Mouse (Mus musculus) thymus, postnatal 36 days (tissue): ENCODE results near the gene Syce3.

Source experiments
- DNase-seq, 2 experiments: peaks; one replicate each; pipeline ENCODE4 v3.0.0; 2022; ENCODE audit warnings: mixed read lengths in 2 of 2

Syce3 gene

DNA sequence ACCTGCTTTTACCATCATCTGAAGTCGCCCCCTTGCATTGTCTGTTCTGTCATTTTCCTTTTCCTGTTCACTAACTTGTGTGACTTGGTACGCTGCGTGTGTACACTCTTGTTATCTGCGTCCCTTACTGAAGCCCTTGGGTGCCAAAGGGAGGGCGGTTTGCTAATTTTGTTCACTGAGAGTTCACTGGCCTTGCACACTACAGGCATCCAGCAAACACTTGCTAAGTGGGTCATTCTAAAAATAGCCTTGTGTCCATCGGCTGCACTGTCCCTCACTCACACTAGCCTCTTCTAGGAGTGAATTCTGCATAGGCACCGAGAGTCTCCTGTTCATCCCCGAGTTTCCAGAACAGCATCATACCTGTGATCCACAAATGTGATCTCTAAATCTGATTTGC is 5.0 kb upstream of the Syce3 start:
- DNase-seq, result no peak

DNA sequence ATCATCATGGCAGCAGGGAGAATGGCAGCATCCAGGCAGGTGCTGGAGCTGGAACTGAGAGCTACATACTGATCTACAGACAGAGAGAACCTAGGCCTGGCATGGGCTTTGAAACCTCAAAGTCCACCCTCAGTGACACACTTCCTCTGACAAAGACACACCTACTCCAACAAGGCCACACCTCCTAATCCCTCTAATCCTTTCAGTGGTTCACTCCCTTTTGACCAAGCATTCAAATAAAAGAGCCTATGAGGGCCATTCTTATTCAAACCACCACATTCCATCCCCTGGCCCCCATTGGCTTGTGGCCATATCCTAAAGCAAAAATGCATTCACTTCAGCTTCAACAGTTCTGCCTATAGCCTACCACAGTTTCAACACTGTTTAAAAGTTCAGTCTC is 3.6 kb downstream of the Syce3 start:
- no peak for DNase-seq

DNA sequence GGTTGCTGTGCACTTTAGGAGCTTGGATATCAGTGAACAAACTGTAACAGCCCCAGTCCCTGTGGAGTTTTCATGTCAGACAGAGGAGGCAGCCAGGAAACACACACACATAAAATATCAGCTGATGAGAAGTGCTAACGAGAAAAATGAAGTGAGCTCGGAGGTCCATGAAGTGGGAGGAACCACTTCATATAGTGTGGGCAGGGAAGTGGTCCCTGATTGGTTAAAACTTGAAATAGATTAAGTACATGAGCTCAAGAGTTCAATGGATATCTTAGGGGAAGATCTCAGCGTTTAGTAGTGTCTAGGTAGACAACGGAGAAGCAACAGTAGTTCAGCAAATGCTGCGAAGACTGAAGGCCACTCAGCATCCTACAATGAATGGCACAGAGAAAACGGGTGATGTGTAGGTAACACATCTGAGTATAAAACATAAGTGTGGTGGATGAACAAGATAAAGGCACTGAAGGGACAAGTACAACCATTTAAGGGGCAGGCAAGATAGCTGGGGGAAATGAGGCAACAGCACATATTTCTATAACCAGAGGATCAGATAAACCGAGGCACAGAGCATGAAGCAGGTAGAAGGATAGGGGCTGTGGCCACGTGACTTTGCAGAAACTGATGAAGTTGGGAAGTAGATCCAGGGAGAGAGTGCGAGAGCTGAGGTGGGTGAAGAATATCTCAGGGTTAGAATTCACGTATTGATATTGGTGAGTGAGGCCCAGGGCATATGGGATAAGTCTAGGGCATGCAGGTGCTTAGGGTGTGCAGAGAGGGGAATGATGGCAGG is 5.3 kb downstream of the Syce3 start:
- no peak for DNase-seq

DNA sequence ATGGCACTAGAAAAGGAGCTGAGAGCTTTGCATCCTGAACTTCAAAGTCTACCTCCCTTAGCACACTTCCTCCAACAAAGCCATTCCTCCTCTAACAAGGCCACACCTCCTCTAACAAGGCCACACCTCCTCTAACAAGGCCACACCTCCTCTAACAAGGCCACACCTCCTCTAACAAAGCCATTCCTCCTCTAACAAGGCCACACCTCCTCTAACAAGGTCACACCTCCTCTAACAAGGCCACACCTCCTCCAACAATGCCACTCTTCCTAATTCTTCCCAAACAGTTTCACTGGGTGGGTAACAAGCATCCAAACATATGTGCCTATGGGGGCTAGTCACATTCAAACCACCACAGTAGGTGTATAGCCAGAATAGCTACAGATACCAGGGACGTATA is 7.8 kb downstream of the Syce3 start:
- DNase-seq, result no peak

DNA sequence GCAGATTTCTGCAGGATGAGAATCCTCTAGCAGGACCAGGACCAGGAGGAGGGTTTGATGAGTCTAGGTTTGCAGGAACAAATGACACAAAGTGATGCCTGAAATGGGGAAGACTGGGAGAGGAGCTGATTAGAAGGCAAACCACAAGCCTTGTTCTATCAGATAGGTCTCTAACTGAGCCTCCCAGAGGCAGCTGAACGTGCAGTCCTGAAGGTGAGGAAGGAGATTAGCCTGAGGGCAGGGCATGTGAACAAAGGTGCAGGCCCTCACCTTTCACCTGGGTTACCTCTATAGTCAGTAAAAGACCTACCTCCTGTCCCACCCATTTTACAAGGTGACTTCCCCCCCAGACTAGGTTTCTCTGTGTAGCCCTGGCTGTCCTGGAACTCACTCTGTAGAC is 10.6 kb downstream of the Syce3 start:
- no peak for DNase-seq

DNA sequence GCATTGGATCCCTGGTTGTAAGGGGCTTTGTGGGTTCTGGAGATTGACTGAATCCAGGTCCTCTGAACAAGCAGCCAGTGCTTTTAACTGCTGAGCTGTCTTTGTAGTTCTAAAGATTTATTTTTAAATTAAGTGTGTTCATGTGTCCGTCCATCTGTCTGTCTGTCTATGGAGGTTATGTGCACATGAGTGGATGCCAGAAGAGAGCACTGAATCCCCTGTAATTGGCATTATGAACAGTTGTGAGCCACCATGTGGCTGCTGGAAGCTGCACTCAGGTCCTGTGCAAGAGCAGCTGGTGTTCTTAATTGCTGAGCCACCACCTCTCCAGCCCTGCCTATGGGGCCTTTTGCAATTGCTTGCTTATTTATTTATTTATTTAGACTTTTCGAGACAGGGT is 12.2 kb downstream of the Syce3 start:
- no peak for DNase-seq

DNA sequence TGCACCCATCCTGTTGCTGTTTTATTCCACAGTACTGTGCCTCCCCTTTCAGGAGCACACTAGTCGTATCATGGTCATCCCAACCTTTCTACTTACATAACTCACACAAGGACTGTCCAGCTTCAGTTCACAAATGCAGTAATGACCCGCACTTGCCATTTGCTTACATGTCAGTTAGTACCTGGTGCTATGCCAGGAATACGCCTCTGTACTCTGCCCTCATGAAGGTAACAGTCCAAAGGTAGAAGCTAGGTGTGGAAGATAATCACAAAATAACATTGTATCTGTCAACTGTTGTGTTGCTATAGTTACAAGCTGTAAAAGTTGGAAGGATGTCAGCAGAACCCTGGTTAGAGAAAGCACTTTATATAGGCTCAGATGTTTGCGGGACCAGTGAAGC is 13.4 kb downstream of the Syce3 start:
- no peak for DNase-seq

DNA sequence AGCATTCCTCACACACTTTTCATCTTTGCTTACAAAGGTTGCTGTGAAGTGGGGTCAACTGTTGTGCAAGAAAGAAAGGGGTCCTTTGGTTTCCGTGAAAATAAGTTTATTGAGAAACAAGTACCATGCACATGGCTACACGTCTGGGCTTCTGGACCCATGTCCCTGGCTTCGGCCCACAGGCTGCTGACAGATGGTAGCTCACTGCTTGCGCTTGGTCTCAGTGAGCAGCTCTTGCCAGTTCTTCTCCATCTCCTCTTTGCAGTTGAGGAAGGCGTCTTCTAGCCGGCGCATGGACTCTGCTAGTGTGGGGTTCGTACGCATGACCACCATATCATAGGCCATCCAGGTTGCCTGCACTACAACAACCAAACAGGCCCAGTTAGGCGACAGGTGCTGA is 20.2 kb downstream of the Syce3 start:
- DNase-seq, result no peak

DNA sequence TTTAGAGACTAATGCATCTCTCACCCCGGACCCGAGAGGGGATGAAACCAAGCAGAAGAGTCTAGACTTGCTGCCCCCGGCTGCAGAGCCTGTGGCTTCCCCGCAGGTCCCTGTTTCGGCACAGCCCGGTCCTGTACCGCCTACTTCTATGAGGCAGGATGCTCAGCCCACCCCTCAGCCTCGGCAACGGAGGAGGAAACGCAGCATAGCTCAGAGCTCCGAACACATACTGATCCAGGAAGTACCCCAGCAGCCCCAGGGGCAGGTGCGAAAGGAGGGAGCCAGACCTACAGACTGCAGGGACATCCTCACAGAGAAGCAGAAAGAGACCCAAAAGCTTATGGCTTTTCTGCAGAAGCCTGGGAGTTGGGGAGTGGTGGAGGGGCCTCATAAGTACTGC is 23.2 kb downstream of the Syce3 start:
- DNase-seq, result peak; percentile 57 to 72

DNA sequence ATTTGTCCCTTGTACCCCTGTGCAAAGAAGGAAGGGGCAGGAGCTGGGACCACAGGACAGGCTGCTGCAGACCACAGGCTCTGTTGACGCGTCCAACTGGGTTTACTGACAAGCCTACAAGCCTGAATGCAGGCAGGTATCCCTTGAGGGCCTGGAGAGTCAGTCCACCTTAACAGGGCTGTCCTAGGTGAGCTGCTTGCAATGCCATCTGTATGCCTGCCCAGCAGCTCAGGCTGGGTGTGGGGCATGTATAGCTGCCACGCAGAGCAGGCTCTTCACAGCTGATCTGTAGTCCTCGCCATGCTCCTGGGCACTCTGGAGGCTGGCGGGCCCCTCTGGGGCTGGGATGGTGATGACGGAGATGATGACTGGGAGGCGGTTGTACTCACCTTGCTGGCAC is 25.7 kb downstream of the Syce3 start, which contains the start of gene Klhdc7b:
Gene Klhdc7b (plus strand): TSS at position 301 of the 400 bp plus-strand sequence.
- no peak for DNase-seq

DNA sequence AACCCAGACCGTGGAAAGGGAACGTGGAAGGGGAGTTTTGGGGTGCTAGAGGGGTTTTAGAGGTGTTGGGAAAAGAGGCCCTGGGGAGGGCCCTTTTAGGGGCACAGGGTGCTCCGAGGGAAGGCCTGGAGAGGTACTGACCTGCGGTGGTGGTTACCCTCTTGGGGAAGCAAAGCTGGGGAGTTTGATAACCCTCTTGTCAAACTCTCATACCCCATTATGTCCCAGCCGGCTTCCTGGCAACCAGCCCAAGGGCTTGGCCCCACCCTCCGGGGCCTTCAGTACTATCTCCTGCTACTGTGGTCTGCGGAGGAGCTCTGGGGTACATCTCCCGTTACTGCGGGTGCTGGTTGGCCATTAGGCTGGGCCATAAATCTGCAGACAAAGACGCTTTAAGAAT is 30.9 kb downstream of the Syce3 start:
- DNase-seq, result peak; percentile 49 to 58

DNA sequence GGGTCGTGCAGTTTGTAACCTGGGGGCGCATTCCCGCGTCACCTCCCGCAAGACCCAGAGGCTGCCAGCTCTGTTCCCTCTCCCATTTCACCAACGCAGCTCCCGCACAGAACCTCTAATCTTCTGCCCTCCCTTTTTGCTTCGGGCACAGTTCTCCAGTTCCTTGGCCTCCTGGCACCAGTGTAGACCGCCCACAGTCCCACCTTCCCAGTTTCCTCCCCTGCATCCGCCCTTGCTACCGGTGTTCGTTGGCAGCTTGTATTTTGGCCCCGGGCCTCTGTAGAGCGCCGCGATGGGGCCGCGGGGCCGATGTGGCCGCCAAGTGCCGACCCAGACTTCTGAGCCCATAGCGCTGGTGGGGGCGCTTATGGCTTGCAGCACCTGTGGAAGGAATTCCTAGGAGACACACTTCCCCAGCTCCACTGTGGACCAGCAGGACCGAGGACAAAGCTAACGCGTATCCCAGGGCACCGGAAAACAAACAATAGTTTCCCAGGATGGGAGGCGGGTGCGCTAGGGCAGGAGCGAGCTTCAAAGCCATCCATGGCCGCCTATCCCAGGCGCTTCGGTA is 31.4 kb downstream of the Syce3 start, which contains the start of gene Odf3b:
Gene Odf3b (minus strand): TSS at position 452 of the 571 bp plus-strand sequence.
- DNase-seq, result peak; percentile 55 to 62

DNA sequence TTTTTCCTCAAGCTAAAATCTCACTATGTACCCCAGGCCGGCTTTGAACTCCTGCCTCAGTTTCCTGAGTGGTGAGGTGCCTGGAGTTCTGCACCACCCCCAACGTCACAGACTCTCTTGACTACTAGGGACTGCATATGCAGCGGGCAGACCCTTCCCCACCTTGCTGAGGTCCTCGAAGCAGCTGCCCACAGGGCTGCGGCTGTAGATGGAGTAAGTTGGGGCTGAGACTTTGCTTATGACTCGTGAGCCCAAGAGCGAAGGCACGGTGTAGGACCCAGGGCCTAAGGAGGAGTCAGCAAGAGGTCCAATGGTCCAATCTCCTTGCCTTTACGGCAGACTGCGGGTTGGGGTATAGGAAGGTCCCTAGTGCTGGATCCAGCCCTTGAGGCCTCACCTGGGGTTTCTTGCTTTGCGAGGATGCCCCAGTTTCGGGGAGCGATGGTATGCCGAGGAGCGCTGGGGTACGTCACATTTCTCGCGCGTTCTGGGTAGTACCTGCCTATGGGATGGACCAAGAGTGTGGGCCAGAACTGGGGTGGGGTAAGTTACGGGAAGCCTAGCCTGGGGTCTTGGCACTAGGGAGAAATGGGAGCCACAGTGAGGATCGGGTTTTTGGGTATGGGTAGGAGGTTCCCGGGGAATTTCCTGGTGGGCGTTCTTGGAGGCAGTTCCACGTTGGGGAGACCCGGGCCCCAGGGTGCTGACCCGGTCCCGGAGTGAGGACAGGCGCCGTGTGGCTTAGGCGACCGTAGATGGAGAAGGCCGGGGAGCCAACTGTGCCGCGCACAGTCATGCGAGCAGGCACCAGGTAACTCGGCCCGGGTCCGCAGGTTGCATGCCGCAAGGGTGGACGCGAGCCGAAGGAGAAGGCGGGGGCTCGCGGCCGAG is 32.1 kb downstream of the Syce3 start:
- no peak for DNase-seq

DNA sequence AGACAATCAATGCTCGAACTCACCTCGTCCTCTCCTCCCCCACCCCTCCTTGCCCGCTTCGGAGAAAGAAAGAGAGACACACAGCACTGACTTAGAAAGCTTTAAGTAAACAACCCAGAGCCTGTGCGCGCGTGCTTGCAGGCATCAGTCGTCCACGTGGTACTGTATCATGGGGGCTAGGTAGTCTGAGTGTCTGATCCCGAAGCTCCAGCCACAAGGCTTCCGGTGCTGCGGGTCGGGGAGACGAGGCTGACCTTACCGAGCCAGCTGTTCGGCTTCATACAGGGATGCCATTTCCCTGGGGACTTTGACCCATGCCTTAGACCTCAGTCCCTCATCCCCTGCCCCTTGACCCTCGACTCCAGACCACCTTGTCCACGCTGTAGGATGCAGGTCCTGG is 32.9 kb downstream of the Syce3 start:
- DNase-seq, result peak in 1 of 2 experiments; percentile 12

DNA sequence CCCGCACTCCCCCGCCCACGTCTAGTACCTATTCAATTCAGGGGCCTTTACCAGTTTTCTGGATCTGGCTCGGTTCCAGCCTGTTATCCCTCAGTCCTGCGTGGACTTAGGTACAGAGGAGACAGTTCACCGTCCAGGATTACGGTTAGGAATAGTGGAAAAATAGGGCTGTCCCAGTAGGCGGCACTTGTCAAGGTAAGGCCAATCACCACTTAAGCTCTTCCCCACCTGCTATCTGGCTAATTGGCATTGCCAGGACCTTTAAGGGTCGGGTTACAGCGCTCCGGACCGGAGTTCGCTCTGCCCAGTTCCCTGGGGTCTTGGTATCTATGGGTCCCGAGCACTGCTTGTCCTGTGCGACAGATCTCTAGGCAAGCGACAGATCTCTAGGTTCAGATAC is 33.3 kb downstream of the Syce3 start, which contains the start of gene Tymp:
Gene Tymp (minus strand): TSS at position 83 of the 400 bp plus-strand sequence.
- no peak for DNase-seq

DNA sequence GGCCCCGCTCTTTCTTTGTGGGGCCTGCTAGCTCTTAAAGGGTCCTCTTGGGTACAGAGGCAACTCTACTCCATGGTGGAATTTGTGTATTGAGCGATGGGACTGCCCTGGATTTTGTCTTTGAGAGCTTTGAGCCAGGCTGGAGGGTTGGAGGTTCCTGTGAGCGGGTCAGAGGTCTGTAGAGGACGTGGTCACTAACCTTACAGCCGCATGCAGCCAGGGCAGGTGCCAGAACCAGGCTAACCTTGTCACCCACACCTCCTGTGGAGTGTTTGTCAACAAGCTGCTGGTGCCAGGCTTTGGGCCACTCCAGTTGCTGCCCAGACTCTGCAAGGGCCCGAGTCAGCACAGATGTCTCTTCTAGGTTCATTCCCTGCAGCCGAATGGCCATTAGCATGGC is 34.3 kb downstream of the Syce3 start:
- no peak for DNase-seq

DNA sequence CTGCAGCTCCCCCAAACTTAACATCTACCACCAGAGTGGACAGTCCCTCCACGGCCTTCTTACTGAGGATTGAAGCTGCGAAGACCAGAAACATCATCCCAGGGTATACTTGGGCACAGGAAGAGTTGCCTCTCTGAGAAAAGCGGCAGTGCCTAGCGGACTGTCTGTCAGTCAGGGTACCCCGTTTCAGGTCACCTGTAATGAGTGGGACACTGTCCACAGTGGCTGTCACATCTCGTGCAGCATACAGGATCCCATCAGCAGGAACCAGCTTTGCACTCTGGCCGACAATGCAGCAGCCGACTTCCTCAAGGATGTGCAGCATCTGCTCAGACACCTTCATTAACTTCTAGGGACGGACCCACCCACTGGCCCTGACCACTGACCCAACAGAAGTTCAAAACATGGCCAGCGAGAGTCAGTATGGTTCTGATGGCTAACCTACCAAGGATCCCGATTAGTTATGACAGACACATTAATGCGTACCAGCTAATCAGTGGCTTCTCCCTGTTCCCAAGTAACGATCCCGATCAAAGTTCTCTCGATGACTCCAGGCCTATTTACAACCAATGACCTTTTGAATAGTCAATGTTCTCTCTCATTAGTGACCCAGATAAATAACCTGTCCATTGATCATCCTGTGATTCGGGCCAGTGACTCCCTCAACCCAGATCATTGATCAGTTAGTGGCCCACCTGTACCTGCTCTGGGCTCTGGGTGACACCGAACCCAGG is 35.3 kb downstream of the Syce3 start:
- DNase-seq, result no peak

DNA sequence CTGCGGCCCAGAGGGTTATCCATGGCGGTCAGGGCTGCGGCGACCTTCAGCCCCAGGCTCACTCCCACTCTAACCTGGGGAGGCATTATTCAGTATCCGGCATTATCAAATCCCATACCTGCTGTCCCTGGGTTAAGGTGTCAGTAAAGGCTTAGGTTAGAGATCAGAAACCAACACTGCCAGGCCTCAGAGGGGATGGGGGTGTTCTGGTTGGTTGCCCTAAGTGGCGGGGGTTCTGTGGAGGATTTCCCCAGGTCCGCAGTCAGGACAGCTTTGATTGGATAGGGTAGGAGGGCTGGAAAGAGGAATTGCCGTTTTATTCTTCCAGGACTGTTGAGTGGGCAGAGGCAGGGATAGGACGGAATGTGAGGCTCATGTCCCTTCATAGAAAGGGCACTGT is 36.0 kb downstream of the Syce3 start:
- DNase-seq, result no peak

DNA sequence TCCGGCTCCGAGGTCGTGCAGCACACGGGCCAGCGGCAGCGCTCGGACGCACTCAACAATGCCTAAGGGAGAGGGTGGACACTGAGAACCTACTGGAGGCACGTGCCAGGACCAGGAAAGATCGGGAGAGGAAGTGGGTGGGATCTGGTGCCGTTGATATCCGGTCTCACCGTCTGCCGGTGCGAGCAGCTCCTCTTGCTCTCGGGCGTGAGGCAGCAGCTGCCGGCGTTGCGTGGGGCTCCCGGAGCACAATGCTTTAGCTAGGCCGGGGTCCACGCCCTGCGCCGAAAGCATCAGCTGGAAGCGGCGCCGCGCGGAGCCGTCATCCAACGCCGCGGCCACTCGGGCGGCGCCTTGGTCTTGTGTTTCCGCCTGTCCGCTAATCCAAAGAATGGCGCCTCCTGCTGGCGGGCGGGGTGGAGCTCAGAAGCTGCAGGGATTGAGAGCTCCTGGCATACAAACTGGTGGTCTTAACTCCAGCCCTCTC is 36.5 kb downstream of the Syce3 start, which contains the start of gene Sco2:
Gene Sco2 (minus strand): TSS at position 85 of the 487 bp plus-strand sequence.
- peak; percentile 87 to 94 for DNase-seq

DNA sequence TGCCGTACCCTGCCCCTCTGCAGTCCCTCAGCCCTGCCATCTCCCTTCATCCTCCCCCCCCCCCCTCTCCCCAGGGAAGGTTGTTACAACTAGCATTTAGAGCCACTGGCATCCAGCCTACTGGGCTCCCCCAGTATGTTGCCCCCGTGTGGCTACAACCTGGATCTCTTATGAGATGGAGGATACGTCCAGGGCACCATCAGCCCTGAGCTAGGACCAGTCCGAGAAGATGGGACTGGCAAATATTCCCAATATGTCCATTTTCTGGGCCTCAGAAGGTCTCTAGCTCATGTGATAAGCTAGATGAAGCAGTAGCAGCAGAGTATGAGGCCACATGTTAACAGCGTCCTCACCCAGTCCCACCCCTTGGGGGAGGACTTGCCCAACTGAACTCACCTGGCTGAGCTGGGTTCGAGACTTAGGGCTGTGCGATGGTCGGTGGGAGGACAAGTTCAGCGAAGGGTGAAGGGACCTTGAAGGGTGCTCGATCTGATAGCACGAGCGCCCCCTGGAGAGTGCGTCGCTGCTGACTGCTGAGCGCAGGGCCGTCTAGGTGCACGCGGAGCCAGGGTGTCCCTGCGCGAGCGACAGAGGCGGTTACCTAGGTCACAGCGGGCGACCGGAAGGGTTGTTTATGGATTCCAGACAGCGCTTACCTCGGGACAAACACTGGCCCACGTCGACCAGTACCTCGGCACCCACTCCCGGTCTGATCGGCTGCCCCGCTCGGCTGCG is 37.1 kb downstream of the Syce3 start:
- peak; percentile 87 to 88 for DNase-seq

DNA sequence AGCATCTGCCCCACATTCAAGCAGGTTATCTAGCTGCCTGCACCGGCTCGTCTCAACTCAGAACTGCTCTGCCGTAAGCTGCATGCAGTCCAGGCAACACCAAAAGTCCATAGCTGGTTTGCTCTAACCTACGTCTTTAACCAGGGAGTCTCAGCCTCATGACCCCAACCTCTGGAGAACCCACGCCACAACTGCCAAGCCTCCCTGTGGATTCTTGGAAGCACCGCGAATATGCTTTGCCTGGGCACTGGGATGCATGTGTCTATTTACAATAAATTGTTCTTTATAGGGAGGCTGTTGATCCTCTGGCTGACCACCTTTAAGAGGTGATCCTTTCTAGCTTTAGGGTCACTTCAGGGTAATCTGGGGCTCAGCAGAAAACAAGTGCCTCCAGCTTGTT is 37.8 kb downstream of the Syce3 start:
- peak in 1 of 2 experiments; percentile 8 for DNase-seq

DNA sequence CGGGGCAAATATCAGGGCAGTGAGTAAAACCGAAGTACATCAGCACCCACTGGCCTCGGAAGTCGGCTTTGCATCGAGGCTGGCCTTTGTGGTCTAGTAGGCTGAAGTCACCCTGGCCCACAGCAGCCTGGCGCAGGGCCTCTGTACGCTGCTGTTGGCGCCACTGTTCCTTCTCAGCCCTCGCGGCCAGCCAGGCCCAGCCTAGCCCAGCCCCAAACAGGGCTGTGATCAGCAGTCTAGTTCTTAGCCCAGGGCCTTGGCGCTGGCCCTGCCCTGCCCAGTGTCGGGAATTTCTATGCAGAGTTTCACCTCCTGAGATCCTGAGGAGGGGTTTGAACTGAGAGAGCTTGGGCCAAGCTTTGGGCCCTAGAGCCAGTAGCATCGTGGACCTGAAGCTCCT is 38.2 kb downstream of the Syce3 start:
- peak in 1 of 2 experiments; percentile 18 for DNase-seq
